Mouse (Mus musculus) G1E-ER4 (cell line): ENCODE data around the gene Bcr. TPM values are rescaled to one million over a fixed set of nuclear protein-coding genes. Genes with fewer than 3 reads are reported as not detected.

Experiments used
- GATA1 ChIP-seq: IDR thresholded peaks from one replicate; pipeline ENCODE4 v1.8.0; 2012; ENCODE audit warnings: low read length, inconsistent platforms
- polyA plus RNA-seq: library from polyadenylated mRNA; stranded (reverse); fragments of >175 nt; gene quantifications from 2 replicates; pipeline ENCODE4 v1.2.3, GENCODE M21; 2012

The Bcr gene
- polyA plus RNA-seq, 1 experiment: not detected

DNA sequence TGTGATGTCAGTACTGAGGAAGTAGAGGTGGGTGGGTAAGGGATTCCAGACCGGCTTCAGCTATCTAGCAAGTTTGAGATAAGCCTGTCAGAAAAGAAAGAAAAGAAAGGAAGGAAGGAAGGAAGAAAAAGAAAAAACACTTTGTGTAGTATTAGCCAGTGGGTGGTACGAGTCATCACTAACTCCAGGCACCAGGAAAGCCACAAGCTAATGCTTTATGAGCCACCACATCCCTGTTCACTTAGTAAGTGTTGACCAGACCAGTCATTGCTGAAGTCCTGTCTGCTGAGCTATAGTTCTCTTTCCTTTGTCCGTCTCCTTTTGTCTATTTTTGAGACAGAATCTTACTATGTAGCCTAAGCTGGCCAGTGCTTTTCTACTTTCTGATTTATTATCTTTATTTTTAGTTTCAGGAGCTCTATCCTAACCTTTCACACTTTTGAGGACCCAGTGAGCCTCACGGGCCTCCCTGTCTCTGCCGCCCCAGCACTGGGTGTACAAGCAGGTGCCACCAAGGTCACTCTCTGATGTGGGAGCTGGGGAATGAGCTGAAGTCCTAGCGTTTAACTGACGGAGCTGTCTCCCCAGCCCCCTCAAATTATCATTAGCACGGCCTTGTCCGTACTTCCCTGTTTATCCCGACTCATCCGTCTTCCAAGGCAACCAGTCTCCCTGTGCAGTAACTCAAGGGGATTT, 10.0 kb downstream of the Bcr start:
- no peak for TF ChIP-seq GATA1

DNA sequence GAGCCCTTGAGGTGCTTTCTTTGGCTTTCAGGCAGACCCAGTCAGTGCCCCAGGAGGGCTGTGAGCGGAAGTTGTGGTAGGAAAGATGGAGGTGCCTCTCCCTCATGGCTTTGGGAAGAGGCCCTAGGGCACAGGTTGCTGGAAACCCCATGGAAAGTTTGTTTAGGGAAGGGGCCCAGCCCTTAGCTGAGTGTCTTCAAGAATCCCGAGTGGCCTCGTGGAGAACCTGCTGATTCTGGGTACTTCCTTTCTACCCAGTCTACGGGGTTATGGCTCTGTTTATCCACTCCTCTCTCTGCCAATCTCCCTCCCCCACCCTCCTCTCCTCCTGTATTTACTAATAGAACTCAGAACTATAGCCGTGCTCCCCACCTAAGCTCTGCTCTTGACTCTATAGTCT, 15.3 kb downstream of the Bcr start:
- no peak for TF ChIP-seq GATA1

GRCm38 (mm10) chr10:75078174-75079128, 18.1 kb downstream of the Bcr start:
- TF ChIP-seq GATA1: no peak

DNA sequence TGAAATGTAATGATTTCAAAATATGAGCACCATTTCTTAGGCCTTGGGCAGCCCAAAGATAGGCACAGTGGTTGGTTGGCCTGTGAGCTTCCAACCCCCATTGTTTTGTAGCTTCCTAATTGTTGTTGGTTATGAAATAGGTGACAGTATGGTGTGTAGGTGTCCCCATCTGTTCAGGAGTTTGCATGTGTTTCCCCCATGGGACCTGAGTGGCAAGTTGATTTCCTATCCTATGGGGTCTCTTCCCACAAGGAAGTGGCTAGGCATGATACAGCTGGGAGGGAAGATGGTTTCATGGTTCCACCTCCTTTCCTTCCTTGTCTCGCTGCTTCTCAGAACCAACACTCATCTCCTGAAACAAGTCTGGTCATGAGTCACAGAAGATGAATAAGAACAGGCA, 24.9 kb downstream of the Bcr start:
- no peak for TF ChIP-seq GATA1

DNA sequence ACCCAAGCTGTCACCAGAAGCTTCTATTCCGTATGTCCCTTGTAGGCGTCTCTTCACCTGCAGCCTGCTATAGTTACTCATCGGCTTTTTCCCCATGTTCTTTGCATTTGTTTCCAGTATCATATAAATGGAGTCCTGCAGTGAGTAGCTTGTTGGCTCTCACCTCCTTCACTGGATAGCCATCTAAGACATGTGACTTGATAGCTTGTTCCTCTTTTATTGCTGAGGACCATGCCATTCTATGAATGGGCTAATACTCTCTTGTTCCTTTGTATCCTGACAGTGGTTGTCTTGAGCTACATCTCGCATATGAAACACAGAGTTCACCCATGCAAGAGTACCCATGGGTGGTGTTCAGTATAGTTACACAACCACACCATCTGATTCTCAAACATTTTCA, 28.1 kb downstream of the Bcr start:
- no peak for TF ChIP-seq GATA1

DNA sequence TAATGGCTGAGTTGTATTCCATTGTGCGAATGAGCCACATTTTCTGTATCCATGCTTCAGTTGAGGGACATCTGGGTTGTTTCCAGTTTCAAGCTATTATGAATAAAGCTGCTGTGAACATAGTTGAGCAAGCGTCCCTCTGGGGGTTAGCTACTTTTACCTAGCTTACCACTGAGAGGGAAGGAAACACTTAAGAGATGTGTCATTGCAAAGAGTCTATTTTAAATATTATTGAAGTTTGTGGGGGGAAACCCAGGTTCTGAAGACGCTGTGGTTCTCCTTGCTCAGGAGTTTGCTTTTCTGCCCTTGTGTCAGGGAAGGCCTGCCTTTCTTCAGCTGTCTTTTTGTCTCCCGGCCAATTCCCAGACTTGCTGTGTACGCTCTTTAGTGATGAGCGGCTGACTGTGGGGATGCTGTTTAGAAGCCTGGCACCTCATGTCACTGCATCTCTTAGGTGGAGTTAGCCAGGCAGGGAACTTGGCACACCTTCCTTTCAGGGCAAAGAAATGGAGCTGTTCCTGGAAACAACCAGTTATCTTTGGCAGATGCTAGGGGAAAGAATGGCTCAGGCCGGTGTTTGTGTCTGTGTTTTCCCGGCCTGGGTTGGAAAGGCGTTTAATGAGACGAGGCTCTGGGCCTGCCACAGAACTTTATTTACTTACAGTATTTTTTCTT, 31.2 kb downstream of the Bcr start:
- TF ChIP-seq GATA1: no peak

- TF ChIP-seq GATA1: no peak
These were observed 33.0 kb downstream of the Bcr start for GRCm38 (mm10) chr10:75093252-75093987.

DNA sequence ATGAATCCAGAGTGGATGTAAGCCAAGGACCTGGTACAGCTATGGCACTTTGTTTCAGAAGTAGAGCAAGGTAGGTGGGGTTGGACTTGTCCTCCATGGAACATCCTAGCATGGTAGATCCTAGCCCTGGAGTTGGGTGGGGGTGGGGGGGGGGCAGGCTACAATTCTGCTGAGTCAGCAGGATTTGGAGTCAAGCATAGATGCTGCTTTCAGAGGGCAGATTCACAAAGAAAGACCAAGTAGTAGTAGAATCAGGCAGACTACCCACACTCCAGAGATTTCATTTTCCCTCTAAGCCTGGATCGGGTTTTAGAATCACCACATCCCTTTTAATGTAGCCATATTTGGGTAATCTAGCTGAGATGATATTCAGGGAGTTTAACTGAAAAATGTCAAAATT, 33.9 kb downstream of the Bcr start:
- no peak for TF ChIP-seq GATA1

GRCm38 (mm10) chr10:75095216-75095615, 34.8 kb downstream of the Bcr start:
- no peak for TF ChIP-seq GATA1

GRCm38 (mm10) chr10:75098446-75099183, 38.2 kb downstream of the Bcr start:
- TF ChIP-seq GATA1: no peak

DNA sequence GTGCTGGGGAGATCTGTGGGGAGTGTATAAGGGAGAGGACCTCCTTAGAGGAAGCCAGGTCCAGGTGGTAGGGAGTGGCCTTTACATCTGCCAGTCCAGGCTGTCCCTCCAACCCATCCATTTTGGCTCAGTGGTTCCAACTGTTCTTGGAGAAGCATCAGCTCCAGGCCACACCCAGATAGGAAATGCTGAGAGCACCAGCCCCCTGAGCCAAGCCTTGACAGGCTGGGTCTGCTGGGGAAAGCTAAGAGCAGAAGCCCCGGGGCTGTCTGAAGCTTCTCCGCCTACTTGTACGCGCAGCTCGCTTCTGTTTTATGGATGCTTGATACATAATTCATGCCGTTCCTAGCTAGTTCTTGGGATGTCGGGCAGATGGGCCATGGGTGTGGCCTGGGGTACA, 39.9 kb downstream of the Bcr start:
- TF ChIP-seq GATA1: no peak

DNA sequence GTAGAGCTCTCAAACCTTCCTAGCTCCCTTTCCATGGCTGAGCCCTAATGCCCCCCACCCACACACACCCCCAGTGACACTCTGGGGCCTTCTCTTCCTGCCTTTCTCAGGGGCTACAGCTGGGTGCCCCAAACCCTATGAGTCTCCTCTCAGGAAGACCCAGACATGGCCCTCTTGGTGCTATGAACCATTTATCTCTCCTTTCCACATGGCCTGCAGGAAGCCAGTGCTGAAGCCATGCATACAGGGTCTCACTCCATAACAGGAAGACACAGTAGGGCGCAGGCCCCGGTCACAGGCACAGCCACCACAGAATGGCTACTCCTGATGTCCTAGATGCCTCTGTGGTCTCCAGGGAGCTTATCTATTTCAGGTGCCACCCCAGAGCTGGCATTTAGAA, 43.1 kb downstream of the Bcr start:
- no peak for TF ChIP-seq GATA1

DNA sequence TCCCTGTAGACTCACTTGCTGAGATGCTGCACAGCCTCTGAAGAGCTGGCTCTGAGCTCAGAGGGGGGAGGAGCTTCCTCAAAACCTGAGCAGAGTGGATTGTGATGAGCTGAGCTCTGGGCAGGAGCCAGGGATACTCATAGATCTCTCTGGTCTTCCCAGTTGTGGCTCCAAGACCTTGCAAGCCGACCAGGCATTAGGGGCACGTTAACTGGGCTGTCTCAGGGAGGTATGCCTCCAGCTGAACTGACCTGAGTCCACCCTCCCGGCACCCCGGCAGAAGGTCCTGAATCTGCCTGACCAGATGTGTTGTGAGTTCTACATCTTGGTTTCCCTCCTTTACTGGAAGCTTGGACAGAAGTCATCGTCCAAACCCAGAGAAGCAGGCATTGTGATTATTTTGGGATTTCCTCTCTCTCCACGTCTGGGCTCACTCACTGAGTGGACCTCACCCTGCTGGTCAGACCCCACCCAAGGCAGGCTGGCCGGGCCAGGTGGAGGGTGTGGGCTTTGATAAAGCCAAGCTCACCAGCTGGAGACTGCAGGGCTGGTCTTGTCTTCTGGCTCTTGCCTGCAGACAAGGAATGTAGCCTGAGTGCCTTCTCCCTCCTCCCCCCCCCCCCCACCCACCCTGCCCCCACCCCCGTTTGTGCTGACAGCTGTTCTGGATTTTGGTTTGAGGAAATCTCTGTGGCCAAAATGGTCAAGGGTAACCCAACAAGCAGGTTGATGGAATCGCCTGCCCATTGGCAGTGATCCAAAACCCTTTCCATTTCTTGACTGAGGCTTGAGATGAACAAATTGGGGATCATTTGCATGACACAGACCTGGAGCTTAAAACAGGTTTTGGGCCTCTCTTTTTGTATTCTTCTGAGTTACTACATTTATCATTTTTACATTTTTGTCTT, 44.1 kb downstream of the Bcr start:
- no peak for TF ChIP-seq GATA1

- no peak for TF ChIP-seq GATA1
These were observed 44.7 kb downstream of the Bcr start for GRCm38 (mm10) chr10:75105099-75105461.
